Mouse (Mus musculus) midbrain, embryonic 12.5 days (tissue): ENCODE measurements around the gene Slc29a3. TPM values are rescaled to one million over a fixed set of nuclear protein-coding genes. Genes with fewer than 3 reads are reported as not detected.
A peak's percentile ranks its signal among the peaks of the same experiment; 100 is the strongest.

Source experiments
- ATAC-seq: fragments of 200-750 bp; cut with Nextera tagmentation; 2 replicates; pipeline ENCODE4 v1.8.0; 2017; ENCODE audit warnings: low read depth, moderate TSS enrichment, moderate library complexity; ENCODE audit not compliant: low FRiP score
- H3K27ac ChIP-seq: fragments of 300-500 bp; sonication (generic); replicated peaks from 2 replicates; pipeline ENCODE4 v1.5.1; 2016; ENCODE audit warnings: mild to moderate bottlenecking
- H3K27me3 ChIP-seq: fragments of 300-500 bp; sonication (generic); 2 replicates; pipeline ENCODE4 v1.6.1; 2016; ENCODE audit warnings: mild to moderate bottlenecking
- H3K36me3 ChIP-seq: fragments of 300-500 bp; sonication (generic); 2 replicates; pipeline ENCODE4 v1.6.1; 2016
- H3K4me1 ChIP-seq: fragments of 300-500 bp; sonication (generic); 2 replicates; pipeline ENCODE4 v1.6.1; 2016
- H3K4me2 ChIP-seq: fragments of 300-500 bp; sonication (generic); replicated peaks from 2 replicates; pipeline ENCODE4 v1.6.1; 2016; ENCODE audit warnings: mild to moderate bottlenecking, moderate library complexity
- H3K4me3 ChIP-seq: fragments of 300-500 bp; sonication (generic); 2 replicates; pipeline ENCODE4 v1.5.1; 2016; ENCODE audit warnings: mild to moderate bottlenecking
- H3K9ac ChIP-seq: fragments of 300-500 bp; sonication (generic); replicated peaks from 2 replicates; pipeline ENCODE4 v1.6.1; 2016; ENCODE audit warnings: mild to moderate bottlenecking, moderate library complexity
- H3K9me3 ChIP-seq: fragments of 300-500 bp; sonication (generic); 2 replicates; pipeline ENCODE4 v1.6.1; 2016; ENCODE audit warnings: mild to moderate bottlenecking
- WGBS: fragments of 180-500 bp; shearing (Covaris S2); methylation state at CpG from one replicate; pipeline ENCODE4 v1.1.7; 2016; 5-methylcytosine and 5-hydroxymethylcytosine counted together
- polyA plus RNA-seq: library from polyadenylated mRNA; unstranded; fragments of >200 nt; fragmentation: Nextera tagmentation; extraction: Ambion mirVana; gene quantifications from 2 replicates; pipeline ENCODE4 v1.2.1, GENCODE M21; 2016

Slc29a3 gene
- polyA plus RNA-seq, 1 experiment from 2014 or later: 12.0 TPM

GRCm38 (mm10) chr10:60737886-60738640 is 14.5 kb downstream of the Slc29a3 start:
- ATAC-seq: no peak
- Histone ChIP-seq H3K27me3 (peaks cover 27% of the 10 kb centered on the region), H3K4me1 (no peaks in the 10 kb centered on the region), H3K9me3 (no peaks in the 10 kb centered on the region), H3K4me2 (no peak overlapping the region), H3K9ac (no peak overlapping the region), H3K36me3 (no peaks in the 10 kb centered on the region; the same call in 1 of the 2 replicates), H3K27ac (no peak overlapping the region), H3K4me3 (no peak overlapping the region)
- 87% methylated on average over 8 of the region's 9 CpGs for WGBS

- peaks cover 33% of the 10 kb centered on the region for H3K27me3 ChIP-seq
- no peak for ATAC-seq
- H3K27ac ChIP-seq: no peak overlapping the region
- H3K4me2 ChIP-seq: no peak overlapping the region
- no peak overlapping the region for H3K9ac ChIP-seq
- H3K36me3 ChIP-seq: no peaks in the 10 kb centered on the region; the same call in 1 of the 2 replicates
- H3K9me3 ChIP-seq: no peaks in the 10 kb centered on the region
- 69% methylated on average over 11 of the region's 11 CpGs for WGBS
- peaks cover 5% of the 10 kb centered on the region for H3K4me1 ChIP-seq
- no peak overlapping the region for H3K4me3 ChIP-seq
Observed at GRCm38 (mm10) chr10:60737169-60737728, 15.3 kb downstream of the Slc29a3 start.

GRCm38 (mm10) chr10:60735737-60736136 is 16.9 kb downstream of the Slc29a3 start:
- H3K27ac ChIP-seq: no peak overlapping the region
- no peak for ATAC-seq
- peaks cover 18% of the 10 kb centered on the region for H3K4me1 ChIP-seq
- whole genome bisulfite sequencing: 100% methylated on average over 1 of the region's 1 CpGs
- no peak overlapping the region for H3K4me2 ChIP-seq
- H3K9me3 ChIP-seq: no peaks in the 10 kb centered on the region
- no peak overlapping the region for H3K9ac ChIP-seq
- H3K27me3 ChIP-seq: peaks cover 43% of the 10 kb centered on the region
- no peak overlapping the region for H3K4me3 ChIP-seq
- H3K36me3 ChIP-seq: no peaks in the 10 kb centered on the region; the same call in 1 of the 2 replicates

- ATAC-seq: no peak
- Histone ChIP-seq H3K9me3 (no peaks in the 10 kb centered on the region), H3K27me3 (peaks cover 65% of the 10 kb centered on the region), H3K4me3 (no peak overlapping the region), H3K27ac (no peak overlapping the region), H3K9ac (no peak overlapping the region), H3K36me3 (no peaks in the 10 kb centered on the region; the same call in 1 of the 2 replicates), H3K4me2 (no peak overlapping the region), H3K4me1 (peaks cover 18% of the 10 kb centered on the region)
- WGBS: 84% methylated on average over 8 of the region's 8 CpGs
Observed at GRCm38 (mm10) chr10:60733471-60733870, 19.1 kb downstream of the Slc29a3 start.

GRCm38 (mm10) chr10:60732397-60732861 is 20.2 kb downstream of the Slc29a3 start:
- Histone ChIP-seq H3K27ac (peak overlapping the region; percentile 69), H3K9ac (0 out of 2 replicates have a peak overlapping the region, but pooled peaks have one; percentile 12), H3K27me3 (peaks cover 68% of the 10 kb centered on the region), H3K4me2 (no peak overlapping the region), H3K9me3 (no peaks in the 10 kb centered on the region), H3K4me3 (no peak overlapping the region), H3K36me3 (no peaks in the 10 kb centered on the region; the same call in 1 of the 2 replicates), H3K4me1 (peaks cover 25% of the 10 kb centered on the region)
- no peak for ATAC-seq
- 41% methylated on average over 2 of the region's 2 CpGs for WGBS

- 0 out of 2 replicates have a peak, but pooled peaks have one; percentile 52 for ATAC-seq
- Histone ChIP-seq H3K9me3 (no peaks in the 10 kb centered on the region), H3K4me1 (peaks cover 29% of the 10 kb centered on the region), H3K36me3 (no peaks in the 10 kb centered on the region; the same call in 1 of the 2 replicates), H3K27me3 (peaks cover 68% of the 10 kb centered on the region), H3K4me3 (no peak overlapping the region), H3K9ac (no peak overlapping the region), H3K27ac (peak overlapping the region; percentile 69), H3K4me2 (no peak overlapping the region)
- WGBS: 8% methylated on average over 5 of the region's 5 CpGs
Observed at GRCm38 (mm10) chr10:60731742-60732141, 20.9 kb downstream of the Slc29a3 start.

GRCm38 (mm10) chr10:60727301-60727700 is 25.3 kb downstream of the Slc29a3 start:
- peaks cover 44% of the 10 kb centered on the region for H3K27me3 ChIP-seq
- WGBS: 28% methylated on average over 5 of the region's 5 CpGs
- no peak overlapping the region for H3K9ac ChIP-seq
- no peak for ATAC-seq
- peaks cover 24% of the 10 kb centered on the region for H3K4me1 ChIP-seq
- H3K36me3 ChIP-seq: no peaks in the 10 kb centered on the region
- H3K4me2 ChIP-seq: no peak overlapping the region
- H3K9me3 ChIP-seq: no peaks in the 10 kb centered on the region
- no peak overlapping the region for H3K4me3 ChIP-seq
- H3K27ac ChIP-seq: no peak overlapping the region

GRCm38 (mm10) chr10:60726896-60727295 is 25.7 kb downstream of the Slc29a3 start:
- Histone ChIP-seq H3K27me3 (peaks cover 44% of the 10 kb centered on the region), H3K36me3 (no peaks in the 10 kb centered on the region), H3K9me3 (no peaks in the 10 kb centered on the region), H3K4me2 (no peak overlapping the region), H3K4me3 (no peak overlapping the region), H3K9ac (no peak overlapping the region), H3K4me1 (peaks cover 20% of the 10 kb centered on the region), H3K27ac (no peak overlapping the region)
- no peak for ATAC-seq
- 66% methylated on average over 3 of the region's 3 CpGs for WGBS

GRCm38 (mm10) chr10:60724496-60724895 is 28.1 kb downstream of the Slc29a3 start:
- no peak overlapping the region for H3K4me3 ChIP-seq
- H3K27me3 ChIP-seq: peaks cover 22% of the 10 kb centered on the region

GRCm38 (mm10) chr10:60723345-60723744 is 29.2 kb downstream of the Slc29a3 start:
- no peak overlapping the region for H3K4me3 ChIP-seq
- no peaks in the 10 kb centered on the region for H3K9me3 ChIP-seq
- H3K36me3 ChIP-seq: 0 out of 2 replicates have a peak, but pooled peaks cover 4% of the 10 kb centered on the region
- WGBS: 65% methylated on average over 1 of the region's 1 CpGs
- ATAC-seq: no peak
- peaks cover 11% of the 10 kb centered on the region for H3K27me3 ChIP-seq
- no peak overlapping the region for H3K9ac ChIP-seq
- peaks cover 17% of the 10 kb centered on the region for H3K4me1 ChIP-seq
- H3K27ac ChIP-seq: no peak overlapping the region
- H3K4me2 ChIP-seq: no peak overlapping the region

More at GRCm38 (mm10) chr10:60724496-60724895, 28.1 kb downstream of the Slc29a3 start:
- Histone ChIP-seq H3K4me2 (no peak overlapping the region), H3K36me3 (no peaks in the 10 kb centered on the region), H3K9ac (no peak overlapping the region), H3K9me3 (no peaks in the 10 kb centered on the region), H3K4me1 (peaks cover 17% of the 10 kb centered on the region), H3K27ac (no peak overlapping the region)
- WGBS: 78% methylated on average over 6 of the region's 6 CpGs
- ATAC-seq: no peak

- no peaks in the 10 kb centered on the region for H3K9me3 ChIP-seq
- H3K36me3 ChIP-seq: 0 out of 2 replicates have a peak, but pooled peaks cover 4% of the 10 kb centered on the region
- peaks cover 6% of the 10 kb centered on the region for H3K4me1 ChIP-seq
- H3K27me3 ChIP-seq: peaks cover 9% of the 10 kb centered on the region
- no peak for ATAC-seq
- no peak overlapping the region for H3K4me2 ChIP-seq
- 36% methylated on average over 12 of the region's 12 CpGs for WGBS
- H3K27ac ChIP-seq: no peak overlapping the region
- H3K4me3 ChIP-seq: no peak overlapping the region
- H3K9ac ChIP-seq: no peak overlapping the region
Observed at GRCm38 (mm10) chr10:60721640-60722039, 31.0 kb downstream of the Slc29a3 start.

- Histone ChIP-seq H3K4me3 (no peak overlapping the region), H3K4me2 (no peak overlapping the region), H3K27ac (no peak overlapping the region), H3K9ac (no peak overlapping the region), H3K4me1 (peaks cover 6% of the 10 kb centered on the region), H3K9me3 (no peaks in the 10 kb centered on the region), H3K36me3 (peaks cover 15% of the 10 kb centered on the region), H3K27me3 (peaks cover 5% of the 10 kb centered on the region)
- no peak for ATAC-seq
- 84% methylated on average over 5 of the region's 5 CpGs for WGBS
Observed at GRCm38 (mm10) chr10:60720461-60720860, 32.1 kb downstream of the Slc29a3 start.
